Mouse (Mus musculus) embryonic facial prominence, embryonic 13.5 days (tissue): ENCODE results near the gene Fzd5. TPM values are rescaled to one million over a fixed set of nuclear protein-coding genes. Genes with fewer than 3 reads are reported as not detected.

Experiments
- ATAC-seq: fragments of 200-750 bp; cut with Nextera tagmentation; 2 replicates; pipeline ENCODE4 v1.8.0; 2017; ENCODE audit warnings: low read depth; ENCODE audit not compliant: insufficient number of reproducible peaks, insufficient read depth, low FRiP score, low TSS enrichment
- H3K27ac ChIP-seq: fragments of 300-500 bp; sonication (generic); 2 replicates; pipeline ENCODE4 v1.5.1; 2015; ENCODE audit warnings: moderate library complexity, mild to moderate bottlenecking, inconsistent platforms
- H3K27me3 ChIP-seq: fragments of 300-500 bp; sonication (generic); 2 replicates; pipeline ENCODE4 v1.6.1; 2015; ENCODE audit warnings: mild to moderate bottlenecking, inconsistent platforms
- H3K36me3 ChIP-seq: fragments of 300-500 bp; sonication (generic); 2 replicates; pipeline ENCODE4 v1.6.1; 2015; ENCODE audit warnings: mild to moderate bottlenecking, inconsistent platforms
- H3K4me1 ChIP-seq: fragments of 300-500 bp; sonication (generic); 2 replicates; pipeline ENCODE4 v1.6.1; 2015; ENCODE audit warnings: inconsistent platforms
- H3K4me2 ChIP-seq: fragments of 300-500 bp; sonication (generic); 2 replicates; pipeline ENCODE4 v1.6.1; 2015; ENCODE audit warnings: moderate library complexity, mild to moderate bottlenecking, inconsistent platforms
- H3K4me3 ChIP-seq: fragments of 300-500 bp; sonication (generic); 2 replicates; pipeline ENCODE4 v1.5.1; 2015; ENCODE audit warnings: mild to moderate bottlenecking, inconsistent platforms
- H3K9ac ChIP-seq: fragments of 300-500 bp; sonication (generic); 2 replicates; pipeline ENCODE4 v1.6.1; 2015; ENCODE audit warnings: mild to moderate bottlenecking, inconsistent platforms
- H3K9me3 ChIP-seq: fragments of 300-500 bp; sonication (generic); 2 replicates; pipeline ENCODE4 v1.6.1; 2016; ENCODE audit warnings: inconsistent platforms
- WGBS: fragments of 180-500 bp; shearing (Covaris S2); methylation state at CpG from one replicate; pipeline ENCODE4 v1.1.7; 2015; ENCODE audit warnings: mixed read lengths; 5-methylcytosine and 5-hydroxymethylcytosine counted together
- polyA plus RNA-seq: library from polyadenylated mRNA; unstranded; fragments of >200 nt; fragmentation: Nextera tagmentation; extraction: Ambion mirVana; gene quantifications from 2 replicates; pipeline ENCODE4 v1.2.1, GENCODE M21; 2015

The Fzd5 gene
- polyA plus RNA-seq, 1 experiment from 2014 or later, result 1.1 TPM

- H3K9me3 ChIP-seq, result no peaks in the 10 kb centered on the region
- ATAC-seq, result no peak
- peaks cover 61% of the 10 kb centered on the region for H3K27me3 ChIP-seq
- WGBS, result 53% methylated on average over 7 of the region's 7 CpGs
- no peak overlapping the region for H3K27ac ChIP-seq
- H3K4me2 ChIP-seq, result no peak overlapping the region
- peaks cover 29% of the 10 kb centered on the region for H3K4me1 ChIP-seq
- H3K36me3 ChIP-seq, result 0 out of 2 replicates have a peak, but pooled peaks cover 8% of the 10 kb centered on the region
- no peak overlapping the region for H3K4me3 ChIP-seq
- H3K9ac ChIP-seq, result no peak overlapping the region
Measured at GRCm38 (mm10) chr1:64732637-64733200, 4.8 kb downstream of the Fzd5 start.

- ATAC-seq, result no peak
- Histone ChIP-seq H3K27ac (no peak overlapping the region), H3K4me3 (no peak overlapping the region), H3K4me2 (no peak overlapping the region), H3K9me3 (no peaks in the 10 kb centered on the region), H3K9ac (no peak overlapping the region), H3K27me3 (peaks cover 60% of the 10 kb centered on the region), H3K36me3 (0 out of 2 replicates have a peak, but pooled peaks cover 8% of the 10 kb centered on the region), H3K4me1 (peaks cover 29% of the 10 kb centered on the region)
- 40% methylated on average over 10 of the region's 10 CpGs for WGBS
Measured at GRCm38 (mm10) chr1:64732161-64732560, 5.4 kb downstream of the Fzd5 start.

GRCm38 (mm10) chr1:64731341-64732020 lies 6.1 kb downstream of the Fzd5 start:
- peaks cover 53% of the 10 kb centered on the region for H3K27me3 ChIP-seq
- no peaks in the 10 kb centered on the region for H3K9me3 ChIP-seq
- peaks cover 28% of the 10 kb centered on the region for H3K4me1 ChIP-seq
- no peak overlapping the region for H3K27ac ChIP-seq
- H3K36me3 ChIP-seq, result 0 out of 2 replicates have a peak, but pooled peaks cover 8% of the 10 kb centered on the region
- WGBS, result 63% methylated on average over 16 of the region's 16 CpGs
- no peak overlapping the region for H3K9ac ChIP-seq
- H3K4me3 ChIP-seq, result no peak overlapping the region
- ATAC-seq, result no peak
- H3K4me2 ChIP-seq, result no peak overlapping the region

GRCm38 (mm10) chr1:64730046-64730445 lies 7.5 kb downstream of the Fzd5 start:
- H3K4me3 ChIP-seq, result no peak overlapping the region
- H3K27me3 ChIP-seq, result peaks cover 39% of the 10 kb centered on the region
- 74% methylated on average over 4 of the region's 4 CpGs for WGBS
- no peak overlapping the region for H3K4me2 ChIP-seq
- no peak overlapping the region for H3K27ac ChIP-seq
- 0 out of 2 replicates have a peak, but pooled peaks cover 7% of the 10 kb centered on the region for H3K36me3 ChIP-seq
- no peak overlapping the region for H3K9ac ChIP-seq
- H3K4me1 ChIP-seq, result peaks cover 14% of the 10 kb centered on the region
- no peaks in the 10 kb centered on the region for H3K9me3 ChIP-seq
- no peak for ATAC-seq

GRCm38 (mm10) chr1:64721034-64721587 lies 16.4 kb downstream of the Fzd5 start:
- H3K36me3 ChIP-seq, result peaks cover 31% of the 10 kb centered on the region
- 89% methylated on average over 10 of the region's 10 CpGs for WGBS
- ATAC-seq, result no peak

GRCm38 (mm10) chr1:64717504-64717903 lies 20.0 kb downstream of the Fzd5 start:
- Histone ChIP-seq H3K27ac (no peak overlapping the region), H3K9me3 (no peaks in the 10 kb centered on the region), H3K4me2 (no peak overlapping the region), H3K4me3 (no peak overlapping the region), H3K36me3 (peaks cover 33% of the 10 kb centered on the region), H3K27me3 (no peaks in the 10 kb centered on the region), H3K9ac (no peak overlapping the region), H3K4me1 (no peaks in the 10 kb centered on the region)
- ATAC-seq, result no peak

More at GRCm38 (mm10) chr1:64721034-64721587, 16.4 kb downstream of the Fzd5 start:
- no peaks in the 10 kb centered on the region for H3K27me3 ChIP-seq
- H3K4me3 ChIP-seq, result no peak overlapping the region
- H3K27ac ChIP-seq, result no peak overlapping the region
- no peaks in the 10 kb centered on the region for H3K4me1 ChIP-seq
- H3K4me2 ChIP-seq, result no peak overlapping the region
- H3K9me3 ChIP-seq, result no peaks in the 10 kb centered on the region
- no peak overlapping the region for H3K9ac ChIP-seq

- ATAC-seq, result no peak
- Histone ChIP-seq H3K4me1 (no peaks in the 10 kb centered on the region), H3K27ac (no peak overlapping the region), H3K27me3 (no peaks in the 10 kb centered on the region), H3K9ac (no peak overlapping the region), H3K4me2 (no peak overlapping the region), H3K9me3 (no peaks in the 10 kb centered on the region), H3K4me3 (no peak overlapping the region), H3K36me3 (peaks cover 28% of the 10 kb centered on the region)
- WGBS, result 89% methylated on average over 7 of the region's 7 CpGs
Measured at GRCm38 (mm10) chr1:64716589-64717304, 20.8 kb downstream of the Fzd5 start.

GRCm38 (mm10) chr1:64715458-64715857 lies 22.1 kb downstream of the Fzd5 start:
- Histone ChIP-seq H3K27ac (no peak overlapping the region), H3K4me2 (no peak overlapping the region), H3K9me3 (no peaks in the 10 kb centered on the region), H3K27me3 (no peaks in the 10 kb centered on the region), H3K4me3 (no peak overlapping the region), H3K4me1 (no peaks in the 10 kb centered on the region), H3K9ac (no peak overlapping the region), H3K36me3 (peaks cover 25% of the 10 kb centered on the region)
- no peak for ATAC-seq
- WGBS, result 67% methylated on average over 2 of the region's 2 CpGs

GRCm38 (mm10) chr1:64712006-64712760 lies 25.4 kb downstream of the Fzd5 start:
- H3K27me3 ChIP-seq, result no peaks in the 10 kb centered on the region
- no peaks in the 10 kb centered on the region for H3K9me3 ChIP-seq
- no peak for ATAC-seq
- no peak overlapping the region for H3K27ac ChIP-seq
- H3K36me3 ChIP-seq, result peaks cover 21% of the 10 kb centered on the region
- WGBS, result 87% methylated on average over 14 of the region's 14 CpGs
- H3K4me2 ChIP-seq, result no peak overlapping the region
- H3K4me3 ChIP-seq, result no peak overlapping the region
- H3K9ac ChIP-seq, result no peak overlapping the region
- H3K4me1 ChIP-seq, result no peaks in the 10 kb centered on the region

- H3K9me3 ChIP-seq, result no peaks in the 10 kb centered on the region
- H3K4me1 ChIP-seq, result no peaks in the 10 kb centered on the region
- no peak overlapping the region for H3K4me3 ChIP-seq
- no peak overlapping the region for H3K4me2 ChIP-seq
- H3K9ac ChIP-seq, result no peak overlapping the region
- WGBS, result 18% methylated on average over 2 of the region's 2 CpGs
- no peak overlapping the region for H3K27ac ChIP-seq
- H3K36me3 ChIP-seq, result peaks cover 8% of the 10 kb centered on the region
- H3K27me3 ChIP-seq, result no peaks in the 10 kb centered on the region
- ATAC-seq, result no peak
Measured at GRCm38 (mm10) chr1:64709891-64710290, 27.7 kb downstream of the Fzd5 start.

GRCm38 (mm10) chr1:64706610-64707009 lies 30.9 kb downstream of the Fzd5 start:
- no peak overlapping the region for H3K9ac ChIP-seq
- no peak overlapping the region for H3K4me2 ChIP-seq
- no peaks in the 10 kb centered on the region for H3K9me3 ChIP-seq
- ATAC-seq, result no peak
- peaks cover 21% of the 10 kb centered on the region for H3K36me3 ChIP-seq
- no peak overlapping the region for H3K27ac ChIP-seq
- no peaks in the 10 kb centered on the region for H3K4me1 ChIP-seq
- 87% methylated on average over 2 of the region's 2 CpGs for WGBS
- no peak overlapping the region for H3K4me3 ChIP-seq
- H3K27me3 ChIP-seq, result no peaks in the 10 kb centered on the region
